Mouse (Mus musculus) hindbrain, postnatal 0 days (tissue): Measurements from ENCODE around the gene Tmed10. TPM values are rescaled to one million over a fixed set of nuclear protein-coding genes. Genes with fewer than 3 reads are reported as not detected.

Experiments
- ATAC-seq: fragments of 200-750 bp; cut with Nextera tagmentation; 2 replicates; pipeline ENCODE4 v1.8.0; 2017; ENCODE audit warnings: mild to moderate bottlenecking, moderate TSS enrichment, moderate library complexity
- DNase-seq: peaks from one replicate; pipeline ENCODE4 v3.0.0-alpha.2; 2015; ENCODE audit warnings: low spot score
- H3K27ac ChIP-seq: fragments of 300-500 bp; sonication (generic); 2 replicates; pipeline ENCODE4 v1.5.1; 2014; ENCODE audit warnings: mild to moderate bottlenecking
- H3K27me3 ChIP-seq: fragments of 300-500 bp; sonication (generic); 2 replicates; pipeline ENCODE4 v1.6.1; 2014; ENCODE audit warnings: low read length, mixed read lengths; ENCODE audit not compliant: insufficient read depth
- H3K36me3 ChIP-seq: fragments of 300-500 bp; sonication (generic); 2 replicates; pipeline ENCODE4 v1.6.1; 2014; ENCODE audit warnings: low read length, mixed read lengths; ENCODE audit not compliant: insufficient read depth
- H3K4me1 ChIP-seq: fragments of 300-500 bp; sonication (generic); 2 replicates; pipeline ENCODE4 v1.6.1; 2014; ENCODE audit warnings: antibody characterized with exemption, low read length, mixed read lengths; ENCODE audit not compliant: insufficient read depth
- H3K4me2 ChIP-seq: fragments of 300-500 bp; sonication (generic); 2 replicates; pipeline ENCODE4 v1.6.1; 2014; ENCODE audit warnings: low read depth, mild to moderate bottlenecking, low read length, moderate library complexity, mixed read lengths
- H3K4me3 ChIP-seq: fragments of 300-500 bp; sonication (generic); 2 replicates; pipeline ENCODE4 v1.5.1; 2014; ENCODE audit warnings: low read length
- H3K9ac ChIP-seq: fragments of 300-500 bp; sonication (generic); replicated peaks from 2 replicates; pipeline ENCODE4 v1.6.1; 2014; ENCODE audit warnings: mild to moderate bottlenecking, low read length, moderate library complexity, mixed read lengths
- H3K9me3 ChIP-seq: fragments of 300-500 bp; sonication (generic); 2 replicates; pipeline ENCODE4 v1.6.1; 2016; ENCODE audit warnings: low read length, mixed read lengths
- CTCF ChIP-seq: IDR thresholded peaks from 2 replicates; pipeline ENCODE4 v1.5.1; 2016; ENCODE audit warnings: antibody characterized with exemption, control low read depth, low read depth
- WGBS: fragments of 180-500 bp; shearing (Covaris S2); extraction: QIAGEN DNeasy Blood & Tissue Kit; methylation state at CpG from one replicate; pipeline ENCODE4 v1.1.7; 2014; 5-methylcytosine and 5-hydroxymethylcytosine counted together
- polyA plus RNA-seq: library from polyadenylated mRNA; unstranded; fragments of >200 nt; fragmentation: Nextera tagmentation; extraction: Ambion mirVana; gene quantifications from 2 replicates; pipeline ENCODE4 v1.2.1, GENCODE M21; 2015
- total RNA-seq: library from RNA; depleted of rRNA; stranded (reverse); fragments of >200 nt; gene quantifications from 2 replicates; pipeline ENCODE4 v1.2.3, GENCODE M21; 2014

Tmed10 gene
- total and polyA plus RNA-seq, 2 experiments from 2014 or later, result 55.0 to 222 TPM

DNA sequence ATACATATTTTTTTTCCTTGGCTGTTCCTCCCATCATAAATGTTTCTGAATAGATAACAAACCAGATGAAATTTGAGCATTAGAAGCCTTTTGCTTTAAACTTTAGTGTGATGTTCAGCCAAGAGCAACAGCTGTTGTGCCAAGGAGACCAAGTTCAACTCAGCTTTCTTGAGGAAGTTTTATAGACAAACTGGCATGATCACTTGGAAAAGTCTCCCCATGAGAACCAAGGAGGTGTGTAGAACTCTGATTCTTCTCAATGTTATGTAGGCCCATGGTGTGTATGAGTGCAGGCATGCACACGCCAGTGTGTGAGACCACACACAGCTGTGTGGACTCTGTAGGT is 75.8 kb downstream of the Tmed10 start:
- H3K27ac ChIP-seq, result no peak overlapping the region
- 89% methylated on average over 1 of the region's 1 CpGs for WGBS
- H3K36me3 ChIP-seq, result peaks cover 27% of the 10 kb centered on the region

GRCm38 (mm10) chr12:85298127-85298834 is 76.4 kb downstream of the Tmed10 start:
- H3K27me3 ChIP-seq, result no peaks in the 10 kb centered on the region
- H3K36me3 ChIP-seq, result peaks cover 25% of the 10 kb centered on the region
- H3K4me1 ChIP-seq, result no peaks in the 10 kb centered on the region
- DNase-seq (no peak), ATAC-seq (no peak)
- no peak overlapping the region for H3K4me3 ChIP-seq
- H3K4me2 ChIP-seq, result no peak overlapping the region
- TF ChIP-seq CTCF, result no peak
- no peak overlapping the region for H3K27ac ChIP-seq
- WGBS, result 77% methylated on average over 11 of the region's 11 CpGs
- H3K9ac ChIP-seq, result no peak overlapping the region
- H3K9me3 ChIP-seq, result peaks cover 4% of the 10 kb centered on the region

More for the DNA sequence above, 75.8 kb downstream of the Tmed10 start:
- H3K4me1 ChIP-seq, result no peaks in the 10 kb centered on the region
- no peaks in the 10 kb centered on the region for H3K27me3 ChIP-seq
- H3K4me2 ChIP-seq, result no peak overlapping the region
- DNase-seq, result no peak
- H3K9me3 ChIP-seq, result peaks cover 4% of the 10 kb centered on the region
- TF ChIP-seq CTCF, result no peak
- no peak overlapping the region for H3K4me3 ChIP-seq
- H3K9ac ChIP-seq, result no peak overlapping the region
- no peak for ATAC-seq

- no peak for ATAC-seq
- DNase-seq, result no peak
- H3K9me3 ChIP-seq, result peaks cover 4% of the 10 kb centered on the region
Measured at GRCm38 (mm10) chr12:85297345-85297997, 77.2 kb downstream of the Tmed10 start.

DNA sequence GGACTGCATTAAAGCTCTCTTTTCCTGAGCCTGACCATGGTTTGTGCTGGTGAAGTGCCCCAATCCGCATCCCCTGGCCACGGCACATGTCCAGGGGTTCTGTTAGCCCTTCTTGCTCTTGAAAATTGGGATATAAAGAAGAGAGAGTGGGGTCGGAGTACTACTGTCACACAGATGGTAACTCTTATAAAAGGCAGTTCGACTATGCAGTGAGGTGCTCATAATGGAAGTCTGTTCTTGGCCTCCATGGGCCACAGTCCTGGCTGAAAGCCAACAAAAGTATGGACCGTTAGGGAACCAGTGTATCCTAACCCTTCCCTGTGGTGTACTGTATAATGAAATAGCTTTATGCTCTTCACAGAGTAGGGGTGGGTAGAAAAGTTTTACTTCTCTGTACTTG is 77.7 kb downstream of the Tmed10 start:
- H3K4me1 ChIP-seq, result no peaks in the 10 kb centered on the region
- no peak for DNase-seq

More at GRCm38 (mm10) chr12:85297345-85297997, 77.2 kb downstream of the Tmed10 start:
- H3K4me2 ChIP-seq, result no peak overlapping the region
- TF ChIP-seq CTCF, result no peak
- no peak overlapping the region for H3K27ac ChIP-seq
- WGBS, result 78% methylated on average over 10 of the region's 10 CpGs
- H3K27me3 ChIP-seq, result no peaks in the 10 kb centered on the region
- H3K36me3 ChIP-seq, result peaks cover 20% of the 10 kb centered on the region
- H3K9ac ChIP-seq, result no peak overlapping the region
- no peaks in the 10 kb centered on the region for H3K4me1 ChIP-seq
- no peak overlapping the region for H3K4me3 ChIP-seq

DNA sequence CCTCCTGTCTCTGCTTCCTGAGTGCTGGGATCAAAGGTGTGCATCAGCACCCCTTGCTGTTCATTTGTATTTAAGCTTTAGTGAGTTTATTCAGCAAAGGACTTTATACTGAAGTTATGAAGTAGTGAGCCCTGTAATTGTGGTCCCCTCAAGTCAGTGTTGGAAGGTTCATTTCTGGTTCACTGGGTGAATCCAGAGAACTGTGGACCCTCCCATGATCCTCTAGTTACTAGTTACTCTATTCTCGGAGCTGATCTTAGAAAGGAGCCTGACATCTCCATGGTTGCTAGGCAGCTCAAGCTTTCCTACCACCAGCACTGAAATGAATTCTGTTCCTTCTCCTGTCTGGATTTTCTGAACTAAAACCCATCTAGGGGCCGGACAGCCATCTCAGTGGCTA is 79.1 kb downstream of the Tmed10 start:
- ATAC-seq, result no peak
- TF ChIP-seq CTCF, result no peak
- 84% methylated on average over 2 of the region's 2 CpGs for WGBS

More for the DNA sequence above, 77.7 kb downstream of the Tmed10 start:
- no peak overlapping the region for H3K9ac ChIP-seq
- WGBS, result 62% methylated on average over 5 of the region's 5 CpGs
- no peak overlapping the region for H3K4me3 ChIP-seq
- no peaks in the 10 kb centered on the region for H3K27me3 ChIP-seq
- peaks cover 4% of the 10 kb centered on the region for H3K9me3 ChIP-seq
- H3K4me2 ChIP-seq, result no peak overlapping the region
- H3K27ac ChIP-seq, result no peak overlapping the region
- H3K36me3 ChIP-seq, result peaks cover 18% of the 10 kb centered on the region
- TF ChIP-seq CTCF, result no peak
- no peak for ATAC-seq

DNA sequence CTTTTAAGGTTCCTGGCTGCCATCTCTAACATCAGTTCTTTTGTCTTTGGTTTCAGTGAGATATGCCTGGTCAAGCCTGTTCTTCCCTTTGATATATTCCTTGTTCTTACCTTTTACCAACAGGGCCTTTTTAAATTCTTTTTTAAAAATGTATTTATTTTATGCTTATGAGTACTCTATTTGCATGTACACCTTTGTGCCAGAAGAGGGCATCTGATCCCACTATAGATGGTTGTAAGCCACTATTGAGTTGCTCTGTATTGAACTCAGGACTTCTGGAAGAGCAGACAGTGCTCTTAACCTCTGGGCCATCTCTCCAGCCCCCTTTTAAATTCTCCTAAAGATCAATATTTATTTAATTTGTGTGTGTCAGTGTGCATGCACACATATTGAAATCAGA is 81.7 kb downstream of the Tmed10 start:
- H3K9me3 ChIP-seq, result peaks cover 4% of the 10 kb centered on the region
- no peaks in the 10 kb centered on the region for H3K27me3 ChIP-seq
- H3K4me1 ChIP-seq, result no peaks in the 10 kb centered on the region
- ATAC-seq (no peak), DNase-seq (no peak)
- no peak overlapping the region for H3K27ac ChIP-seq
- no peaks in the 10 kb centered on the region for H3K36me3 ChIP-seq
- no peak overlapping the region for H3K4me3 ChIP-seq
- no peak overlapping the region for H3K4me2 ChIP-seq
- TF ChIP-seq CTCF, result no peak
- no peak overlapping the region for H3K9ac ChIP-seq

More for the DNA sequence above, 79.1 kb downstream of the Tmed10 start:
- Histone ChIP-seq H3K36me3 (peaks cover 5% of the 10 kb centered on the region), H3K4me2 (no peak overlapping the region), H3K9ac (no peak overlapping the region), H3K4me3 (no peak overlapping the region), H3K27ac (no peak overlapping the region), H3K4me1 (no peaks in the 10 kb centered on the region), H3K27me3 (no peaks in the 10 kb centered on the region), H3K9me3 (peaks cover 4% of the 10 kb centered on the region)
- DNase-seq, result no peak

DNA sequence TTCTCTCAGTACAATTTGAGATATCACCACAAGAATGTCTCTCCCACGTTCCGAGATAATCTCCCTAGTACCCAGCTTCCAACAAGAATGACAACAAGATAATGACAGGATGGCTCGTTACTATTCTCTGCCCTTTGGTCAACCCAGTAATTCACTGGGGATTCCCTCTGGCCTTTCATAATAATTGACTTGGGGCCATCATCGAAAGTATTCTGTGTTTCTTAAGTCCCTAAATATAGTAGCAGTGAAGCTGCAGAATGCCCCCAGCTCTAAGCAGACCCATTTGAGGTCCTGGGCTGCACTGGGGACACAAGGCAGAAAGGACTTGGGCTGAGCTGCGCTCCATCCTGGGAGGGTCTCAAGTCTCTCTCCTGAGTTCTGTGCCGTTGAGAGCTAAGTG is 82.4 kb downstream of the Tmed10 start:
- no peak for TF ChIP-seq CTCF
- H3K4me3 ChIP-seq, result no peak overlapping the region
- H3K9ac ChIP-seq, result no peak overlapping the region
- ATAC-seq (no peak), DNase-seq (no peak)
- H3K4me1 ChIP-seq, result no peaks in the 10 kb centered on the region
- H3K36me3 ChIP-seq, result no peaks in the 10 kb centered on the region
- H3K9me3 ChIP-seq, result peaks cover 4% of the 10 kb centered on the region
- no peaks in the 10 kb centered on the region for H3K27me3 ChIP-seq
- H3K4me2 ChIP-seq, result no peak overlapping the region
- 82% methylated on average over 6 of the region's 6 CpGs for WGBS
- no peak overlapping the region for H3K27ac ChIP-seq
